Mouse (Mus musculus) embryo, embryonic 10.5 days (tissue): ENCODE measurements at regions not wholly inside any gene's neighbourhood (a gene's known extent, or its start where the extent isn't known, plus 50 kb on each side); places are given as distances from the start of the nearest gene placed in this dataset.
A peak's percentile ranks its signal among the peaks of the same experiment; 100 is the strongest.

Source experiments
- DNase-seq: peaks from one replicate; pipeline ENCODE4 v3.0.0-alpha.2; 2015; ENCODE audit warnings: low spot score

- no peak for DNase-seq
Observed at GRCm38 (mm10) chr14:29784506-29784905, 62.8 kb upstream of the Cacna2d3 start.

DNA sequence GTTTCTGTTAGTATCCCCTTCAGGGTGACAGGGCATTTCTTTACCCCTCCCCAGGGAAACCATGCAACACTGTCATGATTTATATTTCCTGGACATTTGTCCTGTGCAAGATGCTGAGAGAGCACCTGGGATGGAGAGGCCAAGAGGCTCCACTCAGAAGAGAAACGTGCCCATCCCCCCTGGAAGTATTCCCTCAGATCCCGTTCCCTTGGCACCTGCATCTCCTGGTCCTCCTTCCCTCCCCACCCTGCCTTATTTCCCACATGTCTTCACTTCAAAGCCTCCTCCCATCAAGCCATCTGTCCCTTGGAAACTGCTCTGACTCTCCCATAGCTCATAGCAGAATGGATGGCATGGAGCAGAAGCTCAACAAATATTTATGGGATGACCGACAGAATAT lies 64.8 kb upstream of the Cacna2d3 start:
- no peak for DNase-seq

DNA sequence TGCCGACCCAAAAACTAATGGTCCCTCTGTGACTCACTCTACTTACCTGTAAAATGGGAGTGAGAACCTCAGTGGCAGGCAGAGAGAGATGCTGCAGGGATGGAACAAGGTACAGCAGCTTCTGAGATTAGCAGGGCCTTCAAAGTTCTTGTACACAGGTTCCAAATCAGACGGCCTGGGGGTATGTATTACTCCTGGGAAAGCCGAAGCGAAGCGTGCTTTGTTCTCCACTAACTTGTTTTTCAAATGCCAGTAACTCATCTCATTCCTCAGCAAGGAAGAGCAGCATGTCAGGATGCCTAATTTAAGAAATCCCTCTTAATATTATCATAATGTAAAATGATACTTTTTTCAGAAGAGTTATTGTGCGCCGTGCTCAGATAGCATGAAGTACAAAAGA lies 66.1 kb upstream of the Cacna2d3 start:
- DNase-seq: no peak

DNA sequence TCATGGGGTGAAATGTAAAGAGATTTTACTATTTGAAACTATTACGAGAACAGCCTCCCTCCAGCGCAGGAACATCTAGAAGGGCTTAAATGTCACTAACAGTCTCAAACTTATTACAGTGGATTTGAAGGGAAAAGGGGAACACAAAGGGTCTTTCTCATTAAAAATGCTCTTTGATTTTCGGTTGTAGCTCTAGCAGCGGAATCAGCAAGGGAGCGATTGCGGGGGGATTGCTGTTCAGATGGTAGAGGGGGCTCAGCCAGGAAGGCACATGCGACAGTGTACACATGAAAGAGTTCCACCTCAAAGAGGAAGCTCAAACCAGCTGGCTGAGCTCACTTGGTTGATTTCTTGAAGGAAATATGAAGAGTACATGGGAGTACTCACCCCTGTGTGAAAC lies 66.7 kb upstream of the Cacna2d3 start:
- no peak for DNase-seq

GRCm38 (mm10) chr14:29795325-29795724 lies 73.7 kb upstream of the Cacna2d3 start:
- peak; percentile 11 for DNase-seq

DNA sequence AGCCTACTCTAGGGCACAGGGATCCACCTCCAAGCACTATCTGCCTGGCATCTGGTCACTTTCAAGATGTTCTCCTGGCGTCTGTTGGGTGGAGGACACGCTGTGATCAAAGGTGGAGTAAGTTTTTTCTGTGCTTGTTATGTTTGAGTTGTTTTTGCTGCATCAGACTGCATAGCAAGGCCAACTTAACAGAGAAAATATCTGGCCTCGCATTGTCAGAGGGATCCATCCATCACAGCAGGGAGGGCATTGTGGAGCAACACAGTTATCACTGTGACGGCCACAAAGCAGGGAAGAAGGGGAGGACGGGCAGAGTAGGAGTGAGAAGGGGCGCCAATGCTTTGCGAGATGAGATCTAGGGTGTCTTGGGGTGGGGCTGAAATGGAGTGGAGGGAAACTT lies 74.7 kb upstream of the Cacna2d3 start:
- DNase-seq: no peak

DNA sequence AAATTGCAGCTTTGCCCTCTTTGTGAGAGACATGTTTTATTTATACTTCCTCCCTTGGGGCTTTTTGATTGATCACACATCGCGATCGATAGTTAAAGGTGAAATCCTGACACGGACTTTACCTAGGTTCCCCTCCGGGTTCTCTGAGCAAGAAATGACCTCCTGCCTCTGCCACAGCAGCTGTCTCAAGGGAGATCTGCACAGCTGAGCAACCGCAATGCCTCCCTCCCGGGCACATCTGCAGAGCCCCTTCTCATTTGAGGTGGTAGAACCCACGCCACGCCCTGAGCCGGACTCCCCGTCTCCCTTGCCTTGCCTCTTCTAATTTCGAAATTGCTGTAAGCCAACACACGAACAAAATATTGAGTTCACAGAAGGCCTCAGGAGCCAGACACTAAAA lies 78.2 kb upstream of the Cacna2d3 start:
- DNase-seq: no peak

GRCm38 (mm10) chr14:29805234-29805633 lies 83.6 kb upstream of the Cacna2d3 start:
- DNase-seq: no peak

- peak; percentile 15 for DNase-seq
Observed at GRCm38 (mm10) chr14:29807881-29808280, 86.2 kb upstream of the Cacna2d3 start.

DNA sequence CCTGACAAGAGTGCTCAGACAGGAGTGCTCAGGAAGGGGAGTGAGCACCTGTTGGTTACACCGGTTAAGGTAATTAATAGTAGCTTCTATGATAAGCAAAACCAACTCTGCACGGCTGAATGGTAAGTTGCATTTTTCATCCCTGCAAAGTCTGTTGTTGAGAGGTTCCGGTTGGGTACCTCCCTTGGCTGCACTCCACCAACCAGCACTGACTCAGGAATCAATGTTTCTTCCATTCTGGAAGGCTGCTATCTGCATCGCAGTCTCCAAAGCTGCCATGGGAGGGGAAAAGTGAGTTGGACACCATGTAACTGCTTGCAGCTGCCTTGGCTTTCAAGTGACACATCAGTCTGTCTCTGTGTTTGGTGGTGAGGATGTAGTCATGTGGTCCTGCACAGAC lies 93.0 kb upstream of the Cacna2d3 start:
- no peak for DNase-seq

- DNase-seq: no peak
Observed at GRCm38 (mm10) chr14:29817548-29817947, 95.9 kb upstream of the Cacna2d3 start.

- no peak for DNase-seq
Observed at GRCm38 (mm10) chr14:29818251-29818650, 96.6 kb upstream of the Cacna2d3 start.

DNA sequence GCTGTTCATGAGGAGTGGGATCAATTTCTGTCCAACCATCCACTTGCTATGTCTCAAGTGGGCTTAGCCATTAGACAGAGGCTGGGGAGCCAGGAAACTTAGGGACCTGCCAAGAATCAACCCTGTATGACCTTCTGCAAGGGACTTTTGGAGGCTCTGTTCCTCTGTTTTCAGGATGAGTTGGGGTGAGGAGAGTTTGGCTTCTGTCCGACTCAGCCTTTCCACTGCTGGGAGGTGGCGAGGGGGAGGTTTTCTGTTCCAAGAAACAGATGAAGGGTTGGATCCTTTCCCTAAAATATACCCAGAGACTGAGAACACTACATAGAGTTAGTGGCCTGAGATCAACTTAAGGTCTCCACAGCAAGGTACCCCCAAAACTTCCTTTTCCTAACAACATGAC lies 97.1 kb upstream of the Cacna2d3 start:
- DNase-seq: no peak

DNA sequence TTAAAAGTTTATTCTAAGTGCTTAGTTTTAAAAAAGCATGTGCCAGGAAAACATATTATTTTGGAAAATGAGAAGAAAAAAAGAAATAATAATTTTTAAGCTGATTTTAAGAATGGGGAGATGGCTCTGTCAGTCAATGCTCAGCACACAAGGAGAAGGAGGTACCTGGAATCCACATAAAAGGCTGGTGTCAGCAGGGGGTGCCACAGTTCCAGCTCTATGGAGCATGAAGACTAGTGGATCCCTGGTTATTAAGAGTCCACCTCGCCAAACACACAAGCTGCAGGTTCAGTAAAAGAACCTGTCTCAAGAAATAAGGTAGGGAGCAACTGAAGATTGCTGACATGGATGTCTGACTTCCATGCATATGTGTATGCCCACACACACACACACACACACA lies 115.4 kb upstream of the Cacna2d3 start:
- peak; percentile 2 for DNase-seq

DNA sequence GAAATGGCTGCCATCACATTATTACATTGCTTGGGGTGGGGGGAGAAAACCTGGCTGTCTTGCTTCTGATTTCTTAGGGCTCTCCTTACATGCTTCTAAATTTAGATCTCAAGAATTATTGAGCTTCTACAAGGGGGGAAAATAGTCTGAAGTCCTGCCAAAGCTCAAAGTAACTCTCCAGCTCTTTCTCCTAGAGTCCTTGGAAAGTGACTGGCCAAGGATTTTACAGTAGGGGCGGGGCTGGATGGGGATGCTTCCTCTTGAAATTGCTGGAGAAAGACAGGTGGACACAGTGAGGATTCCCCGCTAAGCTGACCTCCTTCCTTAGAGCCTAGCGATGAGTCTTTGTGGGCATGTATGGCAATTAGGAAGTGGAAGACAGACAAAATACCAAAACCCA lies 117.9 kb upstream of the Cacna2d3 start:
- DNase-seq: no peak

DNA sequence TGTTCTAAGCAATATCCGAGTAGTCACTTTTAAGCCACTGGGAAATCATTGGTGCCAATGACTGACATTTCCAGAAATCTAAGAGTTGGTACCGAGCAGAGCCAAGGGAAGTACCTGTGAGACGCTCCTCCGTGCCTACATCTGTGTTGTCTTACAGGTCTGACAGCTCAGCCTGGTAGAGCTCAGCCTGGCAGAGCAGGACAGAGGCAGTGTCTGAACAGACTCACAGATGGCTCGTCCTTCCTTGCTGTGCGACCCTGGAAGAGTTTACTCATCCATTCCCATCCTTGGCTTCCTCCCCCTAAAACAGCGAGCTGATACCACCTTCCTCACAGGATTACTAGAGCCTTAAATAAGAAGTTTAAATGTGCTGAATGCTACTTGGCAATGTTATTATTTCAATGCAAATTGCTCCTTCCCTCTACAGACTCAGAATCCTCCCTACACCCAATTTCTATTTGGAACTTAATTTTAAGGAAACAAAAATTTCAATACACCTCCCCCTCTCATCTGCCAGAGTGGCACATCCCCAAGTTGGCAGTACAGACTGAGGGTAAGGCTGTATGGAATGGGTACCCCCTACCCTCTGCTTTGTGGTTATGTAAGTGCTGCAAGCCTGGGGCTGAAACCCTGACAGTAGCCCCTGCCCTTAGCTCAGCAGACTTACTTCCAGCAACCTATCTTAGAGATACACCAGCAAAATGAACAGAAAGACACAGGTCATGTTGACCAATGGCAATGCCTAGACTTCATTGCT lies 119.9 kb upstream of the Cacna2d3 start:
- no peak for DNase-seq

- DNase-seq: no peak
Observed at GRCm38 (mm10) chr14:29847661-29848060, 120.4 kb upstream of the Selenok start.

DNA sequence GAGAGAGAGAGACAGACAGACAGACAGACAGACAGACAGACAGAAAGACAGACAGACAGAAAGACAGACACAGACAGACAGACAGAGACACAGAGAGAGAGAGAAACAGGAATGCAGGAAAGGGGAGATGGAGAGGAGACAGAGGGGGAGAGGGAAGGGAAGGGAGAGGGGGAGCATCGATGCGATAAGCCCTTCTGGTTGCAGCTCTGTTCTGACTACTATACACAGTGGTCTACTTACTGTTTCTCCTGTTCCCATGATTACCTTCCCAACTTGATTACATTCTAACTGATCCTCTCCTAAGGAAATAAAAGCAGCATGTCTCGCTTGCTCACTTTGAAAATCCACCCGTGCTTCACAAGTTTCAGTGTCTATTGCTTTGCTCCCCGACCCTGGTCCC lies 116.8 kb upstream of the Selenok start:
- no peak for DNase-seq

DNA sequence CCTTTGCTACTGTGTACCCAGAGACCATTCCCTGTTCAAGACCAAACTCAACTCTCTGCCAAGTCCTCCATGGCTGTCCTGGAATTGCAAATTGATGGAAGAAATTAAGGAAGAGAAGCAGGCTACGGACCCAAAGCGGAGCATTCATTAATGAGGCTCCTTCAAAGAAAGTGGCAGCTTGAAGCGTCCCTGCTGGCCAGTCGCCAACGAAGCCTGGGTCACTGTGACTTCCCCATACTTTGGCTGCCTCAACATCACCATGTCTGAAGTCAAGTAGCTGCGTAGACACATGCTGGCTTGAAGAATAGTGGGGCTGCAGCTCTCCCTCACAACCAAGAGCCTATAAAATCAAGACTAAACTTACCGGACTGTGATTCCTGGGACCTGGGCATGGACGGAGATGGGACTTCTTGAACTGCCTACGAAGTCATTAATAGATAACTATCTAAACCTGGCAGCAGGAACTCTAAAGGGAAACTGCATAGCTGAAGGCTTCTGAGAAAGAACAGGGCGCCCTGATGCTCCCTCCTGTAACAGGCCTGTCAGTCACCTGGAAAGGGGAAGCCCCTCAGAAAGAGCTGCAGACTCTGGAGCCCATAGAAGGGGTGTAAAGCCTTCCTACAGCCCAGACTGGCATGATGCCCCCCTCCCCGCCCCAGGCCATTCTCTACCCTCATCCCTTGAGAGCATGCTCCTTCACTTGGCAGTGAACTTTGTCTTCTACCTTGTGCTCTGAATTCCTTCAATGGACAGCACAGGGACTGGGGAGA lies 116.0 kb upstream of the Selenok start:
- no peak for DNase-seq

GRCm38 (mm10) chr14:29862032-29862431 lies 106.1 kb upstream of the Selenok start:
- DNase-seq: no peak

- no peak for DNase-seq
Observed at GRCm38 (mm10) chr14:29866455-29867275, 101.4 kb upstream of the Selenok start.

GRCm38 (mm10) chr14:29867311-29867710 lies 100.8 kb upstream of the Selenok start:
- DNase-seq: peak; percentile 27

DNA sequence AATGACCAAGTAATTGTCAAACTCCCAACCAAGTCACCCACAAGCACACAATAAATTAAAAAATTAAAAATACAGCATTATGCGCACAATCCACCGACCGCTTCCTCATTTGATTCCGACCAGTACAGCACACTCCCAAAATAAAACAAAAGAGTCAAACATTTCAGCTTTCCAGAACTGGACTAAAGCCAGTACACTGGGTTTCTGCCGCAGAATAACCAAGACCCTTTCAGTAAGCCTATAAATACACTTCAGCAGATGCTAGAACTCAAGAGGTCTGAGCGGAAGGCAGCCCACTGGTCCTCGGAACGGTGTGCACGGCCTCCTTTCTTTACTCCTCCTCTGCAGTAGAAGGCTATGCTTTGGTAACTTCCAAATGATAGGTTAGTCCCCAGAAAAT lies 98.2 kb upstream of the Selenok start:
- DNase-seq: no peak
